Mouse (Mus musculus) mouse embryonic stem cell (cell line): Measurements from ENCODE around the gene Sptssa.

Experiments
- in situ Hi-C, 2 experiments: fragments of 300-500 bp; cut with MboI; formaldehyde crosslinking; loops; 1 replicate in 1 of 2; 3 replicates in 1 of 2; pipeline ENCODE4 v1.14.3; 2019 to 2020; ENCODE audit warnings: low sequenced_read_pairs in 2 of 2, low pct_unique_long_range_greater_than_20kb in 1 of 2, mixed read lengths in 1 of 2; ENCODE audit not compliant: unreplicated experiment in 1 of 2

Gene Sptssa

DNA sequence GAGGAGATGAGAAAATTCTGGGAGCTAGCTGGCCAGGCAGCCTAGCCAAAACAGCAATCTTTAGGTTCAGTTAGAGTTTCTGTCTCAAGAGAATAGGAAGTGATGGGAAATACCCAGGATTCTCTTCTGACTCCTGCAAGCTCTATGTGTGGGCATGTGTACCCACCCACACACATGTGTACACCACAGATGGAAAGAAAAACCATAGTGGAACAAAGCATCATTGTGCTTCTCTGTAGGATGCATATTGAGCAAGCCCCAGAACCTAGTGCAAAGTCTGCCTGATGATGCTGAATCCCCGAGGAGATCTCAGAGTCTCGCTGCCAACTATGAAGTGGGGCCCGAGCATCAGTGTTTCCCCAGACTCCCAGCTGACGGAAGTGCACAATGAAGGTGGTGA, 55.9 kb downstream of the Sptssa start:
- in situ Hi-C loops = no loop called here

DNA sequence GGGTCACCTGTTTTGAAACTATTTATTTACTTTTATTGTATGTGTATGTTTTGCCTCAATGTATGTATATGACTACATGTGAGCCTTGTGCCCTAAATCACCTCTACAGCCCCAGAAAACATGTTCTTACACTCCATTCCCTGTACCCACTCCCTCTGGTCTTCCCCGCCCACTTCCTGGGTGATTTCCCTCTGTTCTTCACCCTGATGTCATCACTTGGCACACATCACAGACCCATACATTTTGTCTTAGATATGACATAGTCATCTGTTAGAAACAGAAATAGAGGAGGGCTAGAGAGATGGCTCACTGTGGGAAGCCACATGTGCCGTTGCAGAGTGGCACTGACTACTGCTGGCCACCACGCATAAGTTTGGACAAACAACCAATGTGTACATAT, 58.0 kb downstream of the Sptssa start:
- in situ Hi-C loops = no loop called here

GRCm38 (mm10) chr12:54596715-54597114, 59.7 kb downstream of the Sptssa start:
- in situ Hi-C loops = no loop called here
